8 mouse cellular contexts compared by ENCODE assay signal in the genomic region with DNA sequence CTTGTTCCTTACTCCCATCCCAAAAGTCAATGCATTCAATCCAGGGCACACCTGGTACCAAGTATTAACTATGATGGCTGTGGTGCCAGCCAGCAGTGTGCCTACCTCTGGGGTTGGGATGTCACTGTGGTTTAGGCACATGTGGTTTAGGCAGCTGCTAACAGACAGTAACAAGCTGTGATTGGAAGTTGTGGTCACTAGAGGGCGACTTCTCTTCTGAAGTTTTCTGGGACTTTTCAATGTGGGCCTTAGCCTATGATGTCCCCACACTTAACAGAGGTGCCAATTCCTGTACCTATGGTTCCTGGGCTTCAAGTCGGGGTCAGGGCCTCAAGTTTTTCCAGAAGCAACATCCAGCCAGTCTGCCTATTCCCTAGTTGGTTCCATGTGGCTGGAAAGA. TPM values are rescaled to one million over a fixed set of nuclear protein-coding genes. Genes with fewer than 3 reads are reported as not detected.
DNase-seq lines count a peak whose midpoint lies in the region; ATAC-seq lines count a peak whose summit lies in the region.

No protein-coding gene starts in this region.

- H3K27ac ChIP-seq in midbrain, embryonic 14.5 days (replicated peaks; ENCODE audit: low read depth, low read length), result no peak overlapping the region
- no peak overlapping the region for H3K27ac ChIP-seq in midbrain, embryonic 13.5 days
- H3K27ac ChIP-seq in limb, embryonic 10.5 days, result no peak overlapping the region

- no peaks in the 10 kb centered on the region for H3K27me3 ChIP-seq in midbrain, embryonic 14.5 days (ENCODE audit: control insufficient read depth, insufficient read depth, low read length)
- no peaks in the 10 kb centered on the region for H3K27me3 ChIP-seq in midbrain, embryonic 13.5 days
- H3K27me3 ChIP-seq in limb, embryonic 10.5 days (ENCODE audit: low read depth, poor library complexity, severe bottlenecking), result peaks cover under 1% of the 10 kb centered on the region

- H3K4me3 ChIP-seq in midbrain, embryonic 14.5 days (replicated peaks; ENCODE audit: low read depth, low read length), result no peak overlapping the region
- H3K4me3 ChIP-seq in midbrain, embryonic 13.5 days (replicated peaks), result no peak overlapping the region
- H3K4me3 ChIP-seq in limb, embryonic 10.5 days, result no peak overlapping the region

- H3K36me3 ChIP-seq in midbrain, embryonic 14.5 days (ENCODE audit: control insufficient read depth, insufficient read depth, low read length), result no peaks in the 10 kb centered on the region
- no peaks in the 10 kb centered on the region for H3K36me3 ChIP-seq in midbrain, embryonic 13.5 days
- H3K36me3 ChIP-seq in limb, embryonic 10.5 days, result no peaks in the 10 kb centered on the region

- ATAC-seq in frontal cortex, adult (ENCODE audit: low TSS enrichment), result peak; percentile 67
- no peak for ATAC-seq in midbrain, embryonic 14.5 days (ENCODE audit: low FRiP score, low TSS enrichment)
- no peak for ATAC-seq in midbrain, embryonic 13.5 days
- peak; percentile 62 for ATAC-seq in common myeloid progenitor, adult 5-6 weeks (replicated peaks; ENCODE audit: low read depth, poor library complexity, severe bottlenecking)

- no peak for DNase-seq in frontal cortex, postnatal 25 days (ENCODE audit: low spot score in 2 of 2)
- peak; percentile 83 for DNase-seq in midbrain, embryonic 14.5 days
- peak; percentile 51 for DNase-seq in limb, embryonic 10.5 days (ENCODE audit: low spot score)
- peak; percentile 32 for DNase-seq in retina, postnatal 7 days (ENCODE audit: low read depth, low spot score)
- no peak for DNase-seq in Muller cell, postnatal 12 days (ENCODE audit: inconsistent ontology term)

- H3K4me1 ChIP-seq in midbrain, embryonic 14.5 days (ENCODE audit: control insufficient read depth, insufficient read depth, low read length), result peaks cover 5% of the 10 kb centered on the region
- peaks cover 17% of the 10 kb centered on the region for H3K4me1 ChIP-seq in midbrain, embryonic 13.5 days (replicated peaks)
- H3K4me1 ChIP-seq in limb, embryonic 10.5 days, result peaks cover 17% of the 10 kb centered on the region

- WGBS in midbrain, embryonic 14.5 days, result 12% methylated on average over 2 of the region's 2 CpGs
- 9% methylated on average over 2 of the region's 2 CpGs for WGBS in midbrain, embryonic 13.5 days
- WGBS in limb, embryonic 10.5 days, result 19% methylated on average over 2 of the region's 2 CpGs

- H3K9ac ChIP-seq in midbrain, embryonic 14.5 days (replicated peaks; ENCODE audit: low read length), result no peak overlapping the region
- no peak overlapping the region for H3K9ac ChIP-seq in midbrain, embryonic 13.5 days (replicated peaks)

- H3K4me2 ChIP-seq in midbrain, embryonic 14.5 days (ENCODE audit: low read length), result no peak overlapping the region
- H3K4me2 ChIP-seq in midbrain, embryonic 13.5 days (replicated peaks), result no peak overlapping the region

- no peaks in the 10 kb centered on the region for H3K9me3 ChIP-seq in midbrain, embryonic 14.5 days (ENCODE audit: control insufficient read depth, low read length)
- H3K9me3 ChIP-seq in midbrain, embryonic 13.5 days, result no peaks in the 10 kb centered on the region
- no peaks in the 10 kb centered on the region for H3K9me3 ChIP-seq in limb, embryonic 10.5 days (replicated peaks)

RNA-seq across cellular contexts. Expression of gene Kcnq1, which starts 45.0 kb away (rescaled TPM):
- polyA plus RNA-seq in midbrain, embryonic 14.5 days (2014; fragmentation: Nextera tagmentation; extraction: Ambion mirVana), result 1.2 and 2.0 TPM in 2 replicates
- 0.82 and 0.89 TPM in 2 replicates for polyA plus RNA-seq in midbrain, embryonic 13.5 days (2015; fragmentation: Nextera tagmentation; extraction: Ambion mirVana)
- not detected in 2 replicates for total RNA-seq in common myeloid progenitor, adult 5-6 weeks (2017)
- polyA plus RNA-seq in limb, embryonic 10.5 days (2016; fragmentation: Nextera tagmentation; extraction: Ambion mirVana), result 0.94 and 1.0 TPM in 2 replicates

RNA-seq across cellular contexts. Expression of gene Trpm5, which starts 56.7 kb away (rescaled TPM):
- polyA plus RNA-seq in midbrain, embryonic 14.5 days (2014; fragmentation: Nextera tagmentation; extraction: Ambion mirVana), result 0.40 and 1.3 TPM in 2 replicates
- 0.95 and 1.2 TPM in 2 replicates for polyA plus RNA-seq in midbrain, embryonic 13.5 days (2015; fragmentation: Nextera tagmentation; extraction: Ambion mirVana)
- not detected in 2 replicates for total RNA-seq in common myeloid progenitor, adult 5-6 weeks (2017)
- 0.88 and 1.9 TPM in 2 replicates for polyA plus RNA-seq in limb, embryonic 10.5 days (2016; fragmentation: Nextera tagmentation; extraction: Ambion mirVana)

Comparison
In these comparisons a context has a peak if more than half of its experiments do, and no peak if none do; other contexts are left out.
1. ATAC-seq: peak in frontal cortex, adult (single experiment) and common myeloid progenitor, adult 5-6 weeks (single experiment); none in midbrain, embryonic 14.5 days (single experiment) and midbrain, embryonic 13.5 days (single experiment).
2. DNase-seq: peak in midbrain, embryonic 14.5 days (single experiment), limb, embryonic 10.5 days (single experiment) and retina, postnatal 7 days (single experiment); none in frontal cortex, postnatal 25 days (0 of 2) and Muller cell, postnatal 12 days (single experiment).